Comparison of ENCODE assay signal across 10 mouse cellular contexts in genomic region chr5:111519500-111520041, GRCm38 (mm10).
DNase-seq lines count a peak whose midpoint lies in the region; ATAC-seq and TF ChIP-seq lines count a peak whose summit lies in the region.
"Had no signal": no experiment of that assay in that cellular context is flagged by ENCODE, and none has a peak within 500 bp of the region (broad histone marks: within the 10 kb centered on the region; RNA-seq: fewer than 3 reads in every experiment).

No protein-coding gene starts in this region.

- H3K4me3 ChIP-seq in heart, embryonic 11.5 days (ENCODE audit: low read depth, low read length) = no peak overlapping the region
- no peak overlapping the region for H3K4me3 ChIP-seq in CH12.LX (replicated peaks in 1 of 3; ENCODE audit: low read depth in 2 of 3, low read length in 2 of 3, poor library complexity in 1 of 3)
- H3K4me3 ChIP-seq in forebrain, embryonic 16.5 days (replicated peaks; ENCODE audit: low read length) = no peak overlapping the region
- H3K4me3 ChIP-seq in liver, postnatal 0 days (ENCODE audit: low read depth, low read length) = no peak overlapping the region
- H3K4me3 ChIP-seq: myocyte had no signal

- TF ChIP-seq RAD21 in CH12.LX (IDR thresholded peaks at IDR 0.05; ENCODE audit: low read depth, low read length) = no peak

- intact Hi-C loops in heart, postnatal 25 days (cut with DNase I) = no loop called here

- H3K36me3 ChIP-seq in heart, embryonic 11.5 days (ENCODE audit: control insufficient read depth, insufficient read depth, low read length) = no peaks in the 10 kb centered on the region
- H3K36me3 ChIP-seq in CH12.LX (replicated peaks in 1 of 2; ENCODE audit: control insufficient read depth in 1 of 2, insufficient read depth in 1 of 2, low read length in 1 of 2) = no peaks in the 10 kb centered on the region
- H3K36me3 ChIP-seq in forebrain, embryonic 16.5 days (ENCODE audit: control insufficient read depth, insufficient read depth) = no peaks in the 10 kb centered on the region
- H3K36me3 ChIP-seq in liver, postnatal 0 days (replicated peaks; ENCODE audit: insufficient read depth, low read length) = no peaks in the 10 kb centered on the region

- TF ChIP-seq CTCF in CH12.LX (conservative IDR thresholded peaks at IDR 0.05 in 1 of 2, IDR thresholded peaks at IDR 0.05 in 1 of 2; ENCODE audit: low read depth in 2 of 2, low read length in 2 of 2) = no peak
- TF ChIP-seq CTCF in liver, postnatal 0 days (IDR thresholded peaks at IDR 0.05; ENCODE audit: low read depth) = no peak

- no peaks in the 10 kb centered on the region for H3K9me3 ChIP-seq in heart, embryonic 11.5 days (replicated peaks; ENCODE audit: control insufficient read depth, low read length)
- peaks cover 86% of the 10 kb centered on the region for H3K9me3 ChIP-seq in CH12.LX (replicated peaks; ENCODE audit: low read length)
- H3K9me3 ChIP-seq in forebrain, embryonic 16.5 days (ENCODE audit: control insufficient read depth, low read length) = no peaks in the 10 kb centered on the region
- H3K9me3 ChIP-seq in liver, postnatal 0 days (ENCODE audit: low read length) = no peaks in the 10 kb centered on the region

- H3K9ac ChIP-seq in heart, embryonic 11.5 days (ENCODE audit: low read depth, low read length) = no peak overlapping the region
- no peak overlapping the region for H3K9ac ChIP-seq in CH12.LX (ENCODE audit: insufficient read depth, low read depth)
- H3K9ac ChIP-seq in forebrain, embryonic 16.5 days (replicated peaks; ENCODE audit: low read depth, low read length) = peak overlapping the region; percentile 9
- H3K9ac ChIP-seq in liver, postnatal 0 days (replicated peaks) = peak overlapping the region; percentile 30; the same call in 1 of the 2 replicates

- WGBS in heart, embryonic 11.5 days (ENCODE audit: insufficient replicate concordance) = 11% methylated on average over 7 of the region's 7 CpGs
- 3% methylated on average over 7 of the region's 7 CpGs for WGBS in forebrain, embryonic 16.5 days
- WGBS in liver, postnatal 0 days (ENCODE audit: insufficient replicate concordance) = 22% methylated on average over 7 of the region's 7 CpGs

- no peak for TF ChIP-seq POLR2A in CH12.LX (IDR thresholded peaks at IDR 0.05; ENCODE audit: low read depth, low read length)

- peak overlapping the region; percentile 50; the same call in 1 of the 2 replicates for H3K27ac ChIP-seq in heart, embryonic 11.5 days (ENCODE audit: low read depth, low read length)
- H3K27ac ChIP-seq in CH12.LX (ENCODE audit: insufficient read depth, low read depth) = no peak overlapping the region
- H3K27ac ChIP-seq in forebrain, embryonic 16.5 days (ENCODE audit: low read length) = peak overlapping the region; percentile 85
- H3K27ac ChIP-seq in liver, postnatal 0 days (ENCODE audit: low read depth) = no peak overlapping the region

- DNase-seq in heart, postnatal 25 days (ENCODE audit: low spot score) = no peak
- DNase-seq in CH12.LX (ENCODE audit: extremely low read depth) = peak; percentile 44
- DNase-seq in liver, postnatal 0 days = peak; percentile 60
- no peak for DNase-seq in urinary bladder, postnatal 4 days (ENCODE audit: low spot score in 2 of 2)
- no peak for DNase-seq in layer of hippocampus, adult 11-12 months (ENCODE audit: low spot score)
- no peak for DNase-seq in T-cell, adult 2 months (ENCODE audit: low spot score)
- DNase-seq: cerebellum, adult 18-20 months had no signal

- ATAC-seq in heart, embryonic 11.5 days (replicated peaks; ENCODE audit: insufficient number of reproducible peaks, low FRiP score, low TSS enrichment) = no peak
- ATAC-seq in forebrain, embryonic 16.5 days = peak; percentile 94
- peak; percentile 80 for ATAC-seq in liver, postnatal 0 days

- H3K79me2 ChIP-seq in CH12.LX (replicated peaks; ENCODE audit: control insufficient read depth, extremely low read depth, insufficient read depth, poor library complexity, severe bottlenecking) = no peaks in the 10 kb centered on the region

- dilution Hi-C loops in CH12.LX (cut with MboI; ENCODE audit: extremely low pct_ligation_motif_present, extremely low pct_unique_long_range_greater_than_20kb, low sequenced_read_pairs) = no loop called here

- H3K4me1 ChIP-seq in heart, embryonic 11.5 days (ENCODE audit: control insufficient read depth, insufficient read depth, low read length) = peaks cover 21% of the 10 kb centered on the region
- no peaks in the 10 kb centered on the region for H3K4me1 ChIP-seq in CH12.LX (ENCODE audit: control insufficient read depth in 1 of 2, insufficient read depth in 2 of 2)
- peaks cover 15% of the 10 kb centered on the region for H3K4me1 ChIP-seq in forebrain, embryonic 16.5 days (replicated peaks; ENCODE audit: control insufficient read depth, insufficient read depth, low read length)
- H3K4me1 ChIP-seq in liver, postnatal 0 days (ENCODE audit: insufficient read depth) = peaks cover 8% of the 10 kb centered on the region

- H3K4me2 ChIP-seq in heart, embryonic 11.5 days = peak overlapping the region; percentile 4
- H3K4me2 ChIP-seq in CH12.LX (ENCODE audit: insufficient read depth, low read depth, poor library complexity, severe bottlenecking) = no peak overlapping the region
- H3K4me2 ChIP-seq in forebrain, embryonic 16.5 days (ENCODE audit: low read length) = no peak overlapping the region
- H3K4me2 ChIP-seq in liver, postnatal 0 days (ENCODE audit: low read depth, low read length) = peak overlapping the region; percentile 45

- no peak for TF ChIP-seq EP300 in CH12.LX (IDR thresholded peaks at IDR 0.05; ENCODE audit: low read length)
- peak; percentile 65; the same call in 1 of the 2 replicates for TF ChIP-seq EP300 in liver, postnatal 0 days (IDR thresholded peaks at IDR 0.05; ENCODE audit: low read depth)

- H3K27me3 ChIP-seq in heart, embryonic 11.5 days (ENCODE audit: control insufficient read depth, insufficient read depth, low read length) = no peaks in the 10 kb centered on the region
- H3K27me3 ChIP-seq in CH12.LX (replicated peaks) = no peaks in the 10 kb centered on the region
- no peaks in the 10 kb centered on the region for H3K27me3 ChIP-seq in forebrain, embryonic 16.5 days (replicated peaks; ENCODE audit: control insufficient read depth, insufficient read depth, low read length)
- H3K27me3 ChIP-seq in liver, postnatal 0 days (ENCODE audit: insufficient read depth, low read length) = no peaks in the 10 kb centered on the region

- in situ Hi-C loops in CH12.LX (cut with MboI; ENCODE audit: low pct_ligation_motif_present, low pct_unique_long_range_greater_than_20kb, low sequenced_read_pairs) = no loop called here

TF ChIP-seq in CH12.LX, 34 proteins besides CTCF, POLR2A, EP300 and RAD21:
- TF ChIP-seq HCFC1 (IDR thresholded peaks at IDR 0.05; ENCODE audit: low read depth, low read length) (no peak), MAX (IDR thresholded peaks at IDR 0.05; ENCODE audit: low read length) (no peak), ZMIZ1 (IDR thresholded peaks at IDR 0.05; ENCODE audit: low read depth, low read length) (no peak), ELF1 (IDR thresholded peaks at IDR 0.05; ENCODE audit: low read depth, low read length) (no peak), CHD2 (IDR thresholded peaks at IDR 0.05; ENCODE audit: low read length) (no peak), IRF4 (IDR thresholded peaks at IDR 0.05; ENCODE audit: low read depth, low read length) (no peak), PAX5 (IDR thresholded peaks at IDR 0.05; ENCODE audit: low read length) (no peak), SMC3 (IDR thresholded peaks at IDR 0.05; ENCODE audit: low read depth, low read length) (no peak), GABPA (IDR thresholded peaks at IDR 0.05; ENCODE audit: insufficient replicate concordance, low read depth, low read length) (no peak), MAFK (IDR thresholded peaks at IDR 0.05; ENCODE audit: insufficient replicate concordance, low read length) (no peak), CHD1 (IDR thresholded peaks at IDR 0.05; ENCODE audit: low read depth, low read length) (no peak), NELFE (IDR thresholded peaks at IDR 0.05; ENCODE audit: low read depth, low read length) (no peak), UBTF (IDR thresholded peaks at IDR 0.05; ENCODE audit: low read depth, low read length) (no peak), ZKSCAN1 (IDR thresholded peaks at IDR 0.05; ENCODE audit: borderline replicate concordance, low read depth, low read length) (no peak), JUND (conservative IDR thresholded peaks at IDR 0.05; ENCODE audit: low read depth, low read length) (no peak), KAT2A (IDR thresholded peaks at IDR 0.05; ENCODE audit: insufficient replicate concordance, low read length) (no peak), MXI1 (IDR thresholded peaks at IDR 0.05; ENCODE audit: low read depth, low read length) (no peak), MAZ (IDR thresholded peaks at IDR 0.05; ENCODE audit: low read depth, low read length) (no peak), ZC3H11A (IDR thresholded peaks at IDR 0.05; ENCODE audit: low read depth, low read length) (no peak), MEF2A (IDR thresholded peaks at IDR 0.05; ENCODE audit: borderline replicate concordance, low read depth, low read length) (no peak)

Comparison
In these comparisons a context has a peak if more than half of its experiments do, and no peak if none do; other contexts are left out.
1. H3K27ac ChIP-seq: peak in heart, embryonic 11.5 days (single experiment) and forebrain, embryonic 16.5 days (single experiment); none in CH12.LX (single experiment) and liver, postnatal 0 days (single experiment).
2. H3K4me2 ChIP-seq: peak in heart, embryonic 11.5 days (single experiment) and liver, postnatal 0 days (single experiment); none in CH12.LX (single experiment) and forebrain, embryonic 16.5 days (single experiment).
3. H3K9ac ChIP-seq: peak in forebrain, embryonic 16.5 days (single experiment) and liver, postnatal 0 days (single experiment); none in heart, embryonic 11.5 days (single experiment) and CH12.LX (single experiment).
4. DNase-seq: peak in CH12.LX (single experiment) and liver, postnatal 0 days (single experiment); none in heart, postnatal 25 days (single experiment), urinary bladder, postnatal 4 days (0 of 2), layer of hippocampus, adult 11-12 months (single experiment) and T-cell, adult 2 months (single experiment).